Mouse (Mus musculus) forebrain, embryonic 10.5 days (tissue): ENCODE data around the gene Naglu. TPM values are rescaled to one million over a fixed set of nuclear protein-coding genes. Genes with fewer than 3 reads are reported as not detected.

ENCODE experiments used
- DNase-seq: peaks from one replicate; pipeline ENCODE4 v3.0.0-alpha.2; 2017; ENCODE audit warnings: low spot score; ENCODE audit errors: extremely low spot score
- H3K27ac ChIP-seq: fragments of 300-500 bp; sonication (generic); 2 replicates; pipeline ENCODE4 v1.5.1; 2016; ENCODE audit warnings: mild to moderate bottlenecking
- H3K27me3 ChIP-seq: fragments of 300-500 bp; sonication (generic); 2 replicates; pipeline ENCODE4 v1.6.1; 2016; ENCODE audit warnings: mild to moderate bottlenecking; ENCODE audit not compliant: poor library complexity, severe bottlenecking
- H3K36me3 ChIP-seq: fragments of 300-500 bp; sonication (generic); replicated peaks from 2 replicates; pipeline ENCODE4 v1.6.1; 2016; ENCODE audit warnings: mild to moderate bottlenecking, moderate library complexity
- H3K4me1 ChIP-seq: fragments of 300-500 bp; sonication (generic); 2 replicates; pipeline ENCODE4 v1.6.1; 2016
- H3K4me3 ChIP-seq: fragments of 300-500 bp; sonication (generic); 2 replicates; pipeline ENCODE4 v1.5.1; 2016; ENCODE audit warnings: mild to moderate bottlenecking, moderate library complexity
- H3K9me3 ChIP-seq: fragments of 300-500 bp; sonication (generic); 2 replicates; pipeline ENCODE4 v1.6.1; 2016; ENCODE audit warnings: mild to moderate bottlenecking, moderate library complexity
- WGBS: fragments of 180-500 bp; shearing (Covaris S2); methylation state at CpG from one replicate; pipeline ENCODE4 v1.1.7; 2016; 5-methylcytosine and 5-hydroxymethylcytosine counted together
- polyA plus RNA-seq: library from polyadenylated mRNA; unstranded; fragments of >200 nt; fragmentation: Nextera tagmentation; extraction: Ambion mirVana; gene quantifications from 2 replicates; pipeline ENCODE4 v1.2.1, GENCODE M21; 2016

Naglu gene
- polyA plus RNA-seq, 1 experiment from 2014 or later, result 8.2 TPM

DNA sequence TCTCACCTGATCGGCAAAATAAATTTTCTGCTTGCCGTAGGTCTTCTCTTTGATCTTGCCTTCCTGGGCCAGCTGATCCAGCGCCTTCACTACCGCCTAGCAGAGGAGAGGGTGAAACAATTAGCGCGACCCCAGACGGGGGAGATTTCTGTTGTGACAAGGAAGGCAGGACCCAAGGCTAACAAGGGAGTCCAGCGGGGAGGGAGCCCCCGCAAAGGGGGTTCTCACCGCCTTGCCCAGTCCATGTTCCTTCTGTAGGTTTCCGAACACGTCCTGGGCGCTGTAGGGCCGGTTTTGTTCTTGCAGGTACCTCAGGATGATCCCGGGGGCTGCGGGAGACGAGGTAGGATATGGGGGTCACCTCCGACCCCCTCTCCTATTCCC, 25.1 kb downstream of the Naglu start:
- no peaks in the 10 kb centered on the region for H3K27me3 ChIP-seq

DNA sequence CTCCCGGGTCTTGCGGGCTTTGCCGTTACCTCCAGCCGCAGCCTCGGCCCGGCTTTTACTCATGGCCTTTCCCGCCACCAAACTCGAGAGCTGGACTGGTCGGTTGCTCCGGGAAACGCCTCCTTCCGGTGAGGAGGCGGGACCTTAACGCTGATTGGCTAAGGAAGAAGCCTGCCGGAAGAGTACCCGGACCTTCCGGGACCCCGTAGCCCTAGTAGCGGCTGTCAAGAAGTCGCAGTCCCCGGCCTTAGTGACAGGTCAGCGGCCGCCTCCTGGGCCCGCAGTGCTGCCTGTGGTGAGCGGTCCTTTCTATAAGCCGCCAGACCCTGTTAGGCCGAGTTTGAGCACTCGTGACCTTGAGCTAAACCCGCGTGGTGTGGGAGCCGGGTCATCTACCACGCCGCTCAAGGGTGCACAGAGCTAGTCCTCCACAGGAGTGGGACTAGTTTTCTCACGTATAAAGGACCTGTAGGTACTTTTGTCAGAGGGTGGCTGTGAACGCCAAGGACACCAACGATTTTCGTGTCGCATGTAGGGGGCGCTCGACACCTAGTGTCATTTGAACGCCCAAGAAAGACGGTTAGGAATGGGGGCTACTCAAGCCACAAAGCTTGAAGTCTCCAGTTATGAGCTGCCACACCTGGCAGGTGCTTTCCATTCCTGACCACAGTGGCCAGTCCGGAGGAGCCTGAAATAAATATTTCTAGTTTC, 25.7 kb downstream of the Naglu start, which contains the start of gene Psmc3ip:
TSS of gene Psmc3ip (minus strand) at position 123 of the 711 bp plus-strand sequence.
- WGBS, result under 1% methylated on average over 43 of the region's 43 CpGs
- no peaks in the 10 kb centered on the region for H3K27me3 ChIP-seq
- H3K4me1 ChIP-seq, result peaks cover 31% of the 10 kb centered on the region
- peak; percentile 95 for DNase-seq
- H3K4me3 ChIP-seq, result peak within 1 kb of the TSS; percentile 78
- H3K36me3 ChIP-seq, result peaks cover 75% of the 10 kb centered on the region
- peak within 1 kb of the TSS; percentile 91 for H3K27ac ChIP-seq
- no peaks in the 10 kb centered on the region for H3K9me3 ChIP-seq

More for the DNA sequence above, 25.1 kb downstream of the Naglu start:
- peak overlapping the region; percentile 78 for H3K4me3 ChIP-seq
- peak overlapping the region; percentile 91 for H3K27ac ChIP-seq
- DNase-seq, result no peak
- H3K36me3 ChIP-seq, result peaks cover 75% of the 10 kb centered on the region
- H3K9me3 ChIP-seq, result no peaks in the 10 kb centered on the region
- under 1% methylated on average over 18 of the region's 18 CpGs for WGBS
- H3K4me1 ChIP-seq, result peaks cover 31% of the 10 kb centered on the region

DNA sequence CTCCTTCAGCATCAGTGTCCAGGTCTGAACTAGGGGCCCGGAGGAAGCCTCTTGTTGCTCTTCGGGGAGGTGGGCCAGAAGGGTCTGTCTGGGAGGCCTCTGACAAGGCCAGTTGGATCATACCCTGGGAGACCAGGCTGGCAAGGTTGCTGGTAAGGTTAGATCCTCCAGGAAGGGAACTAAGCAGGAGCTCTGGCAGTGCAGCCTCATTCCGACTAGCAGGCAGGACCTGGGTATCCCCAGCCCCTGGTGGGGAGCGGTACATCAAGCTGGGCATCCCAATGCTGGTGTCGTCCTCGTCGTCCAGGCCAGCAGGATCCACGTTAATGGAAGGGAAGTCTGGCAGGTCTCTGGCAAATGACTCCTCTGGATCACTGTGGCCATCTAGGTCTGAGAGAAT, 28.4 kb downstream of the Naglu start:
- no peak overlapping the region for H3K4me3 ChIP-seq
- H3K9me3 ChIP-seq, result no peaks in the 10 kb centered on the region
- peaks cover 71% of the 10 kb centered on the region for H3K36me3 ChIP-seq
- WGBS, result 89% methylated on average over 8 of the region's 8 CpGs
- H3K27me3 ChIP-seq, result no peaks in the 10 kb centered on the region
- no peak for DNase-seq
- peaks cover 24% of the 10 kb centered on the region for H3K4me1 ChIP-seq
- H3K27ac ChIP-seq, result no peak overlapping the region

DNA sequence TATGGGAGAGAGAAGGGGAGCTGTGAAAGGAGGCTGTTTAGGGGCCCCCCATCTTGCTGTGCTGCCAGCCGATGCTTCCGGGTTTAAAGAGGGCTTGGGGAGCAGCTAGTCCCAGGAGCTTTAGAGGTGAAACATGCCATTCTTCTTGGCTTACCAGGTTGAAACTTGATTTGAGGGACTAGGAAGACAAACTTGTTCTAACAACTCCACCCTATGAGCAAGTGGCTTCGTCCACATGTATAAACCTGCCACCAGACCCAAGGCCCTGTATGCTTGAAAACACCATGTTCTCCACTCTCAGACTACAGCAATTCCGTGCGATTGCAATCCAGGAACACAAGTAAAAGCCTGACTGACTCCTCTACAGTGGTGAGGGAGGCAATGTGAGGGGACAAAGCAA, 33.2 kb downstream of the Naglu start:
- H3K27ac ChIP-seq, result no peak overlapping the region
- WGBS, result 91% methylated on average over 5 of the region's 5 CpGs
- H3K9me3 ChIP-seq, result no peaks in the 10 kb centered on the region
- no peak for DNase-seq
- H3K36me3 ChIP-seq, result peaks cover 78% of the 10 kb centered on the region
- no peaks in the 10 kb centered on the region for H3K4me1 ChIP-seq
- no peak overlapping the region for H3K4me3 ChIP-seq
- no peaks in the 10 kb centered on the region for H3K27me3 ChIP-seq

DNA sequence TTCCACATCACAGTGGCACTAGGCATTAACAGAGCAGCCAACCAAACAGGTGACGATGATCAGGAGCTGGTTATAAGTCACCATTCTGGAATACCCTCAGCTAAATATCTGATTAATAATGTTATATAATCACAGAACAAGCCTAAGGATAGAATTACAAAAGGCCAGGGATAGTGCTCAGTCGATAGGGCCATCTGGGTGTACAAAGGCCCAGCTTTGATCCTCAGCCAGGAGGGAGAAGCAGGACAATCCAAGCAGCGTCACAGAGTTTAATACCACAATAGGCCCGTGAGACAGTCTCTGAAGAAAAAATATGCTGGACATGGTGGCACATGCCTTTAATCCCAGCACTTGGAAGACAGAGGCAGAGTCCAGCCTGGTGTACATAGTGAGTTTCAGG, 39.5 kb downstream of the Naglu start:
- Histone ChIP-seq H3K36me3 (peaks cover 40% of the 10 kb centered on the region), H3K4me3 (no peak overlapping the region), H3K27ac (no peak overlapping the region), H3K4me1 (no peaks in the 10 kb centered on the region), H3K27me3 (no peaks in the 10 kb centered on the region), H3K9me3 (no peaks in the 10 kb centered on the region)
- DNase-seq, result no peak
- 88% methylated on average over 4 of the region's 4 CpGs for WGBS

DNA sequence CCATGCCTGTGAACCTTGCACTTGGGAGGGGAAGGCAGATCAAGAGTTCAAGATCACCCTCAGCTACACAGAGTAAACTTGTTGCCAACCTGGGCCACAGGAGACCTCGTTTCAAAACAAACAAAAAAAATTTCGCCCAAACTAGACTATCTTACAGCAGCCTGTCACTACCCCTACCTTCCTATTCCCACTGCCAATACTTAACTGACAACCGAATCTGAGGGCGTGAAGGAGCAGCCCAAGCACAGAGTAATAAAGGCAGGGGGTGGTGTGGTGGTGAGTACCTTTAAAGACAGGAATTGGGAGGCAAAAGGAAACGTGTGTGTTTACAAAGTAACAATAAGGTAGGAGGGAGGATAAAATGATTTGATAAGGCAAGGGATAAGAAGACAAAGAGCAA, 40.9 kb downstream of the Naglu start:
- 71% methylated on average over 5 of the region's 5 CpGs for WGBS

DNA sequence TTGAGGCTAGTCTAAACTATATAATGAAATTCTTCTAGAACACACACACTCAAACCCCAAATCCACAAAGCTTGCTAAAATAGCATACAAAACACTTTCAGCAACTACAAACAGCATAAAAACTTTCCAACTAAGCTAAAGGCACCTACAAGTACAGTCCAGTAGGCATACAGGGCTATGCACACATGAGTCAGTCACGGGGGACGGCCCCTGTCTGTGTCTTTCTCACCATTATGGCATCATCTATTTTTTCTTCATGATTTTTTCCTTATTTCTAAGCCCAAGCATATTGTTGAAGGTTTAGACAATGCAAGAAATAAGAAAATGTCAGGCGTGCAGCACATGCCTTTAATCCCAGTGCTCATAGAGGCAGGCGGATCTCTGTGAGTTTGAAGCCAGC, 41.4 kb downstream of the Naglu start:
- Histone ChIP-seq H3K27ac (no peak overlapping the region), H3K36me3 (peaks cover 33% of the 10 kb centered on the region), H3K9me3 (no peaks in the 10 kb centered on the region), H3K4me1 (peaks cover 10% of the 10 kb centered on the region), H3K27me3 (no peaks in the 10 kb centered on the region), H3K4me3 (no peak overlapping the region)
- WGBS, result 97% methylated on average over 4 of the region's 4 CpGs
- no peak for DNase-seq

More for the DNA sequence above, 40.9 kb downstream of the Naglu start:
- Histone ChIP-seq H3K4me1 (peaks cover 5% of the 10 kb centered on the region), H3K4me3 (no peak overlapping the region), H3K36me3 (peaks cover 33% of the 10 kb centered on the region), H3K27ac (no peak overlapping the region), H3K27me3 (no peaks in the 10 kb centered on the region), H3K9me3 (no peaks in the 10 kb centered on the region)
- no peak for DNase-seq

DNA sequence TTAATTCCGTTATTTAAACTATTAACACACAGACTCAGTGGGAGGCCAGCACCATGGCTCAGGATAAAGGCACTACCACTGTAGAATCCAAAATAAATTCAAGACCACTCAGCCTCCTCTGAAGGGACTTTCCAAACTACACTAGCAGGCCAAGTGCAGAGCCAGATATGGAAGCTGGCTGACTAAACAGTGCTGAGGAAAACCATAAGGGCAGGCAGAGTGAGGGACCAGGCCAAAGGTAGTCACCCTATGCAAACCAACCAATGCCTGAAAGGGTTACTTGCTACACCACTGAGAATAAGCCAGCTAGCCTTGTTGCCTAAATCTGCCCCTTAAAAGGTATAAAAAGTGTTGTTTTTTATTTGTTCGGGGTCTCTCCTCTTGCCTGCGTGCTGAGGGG, 42.4 kb downstream of the Naglu start:
- Histone ChIP-seq H3K27ac (no peak overlapping the region), H3K4me3 (no peak overlapping the region), H3K4me1 (peaks cover 15% of the 10 kb centered on the region), H3K9me3 (no peaks in the 10 kb centered on the region), H3K27me3 (no peaks in the 10 kb centered on the region), H3K36me3 (peaks cover 41% of the 10 kb centered on the region)
- WGBS, result 94% methylated on average over 3 of the region's 3 CpGs
- no peak for DNase-seq

DNA sequence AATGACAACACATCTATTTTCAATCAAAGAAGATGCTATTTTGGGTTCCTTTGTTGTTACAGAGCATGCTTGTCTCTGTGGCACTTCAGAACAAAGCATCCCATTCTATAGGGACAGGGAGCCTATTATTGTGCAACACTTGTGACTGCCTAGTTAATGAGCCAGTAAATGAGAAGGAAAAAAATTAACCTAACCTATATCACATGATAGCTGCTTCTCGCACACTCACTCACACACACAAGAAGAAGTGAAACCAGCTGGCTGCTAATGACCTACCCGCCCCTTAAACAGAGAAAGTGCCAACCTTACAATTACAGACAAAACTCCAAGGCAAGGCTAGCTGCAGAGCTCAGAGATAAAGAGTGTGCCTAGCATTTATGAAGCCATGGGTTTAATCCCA, 45.8 kb downstream of the Naglu start:
- H3K4me3 ChIP-seq, result no peak overlapping the region
- peaks cover 42% of the 10 kb centered on the region for H3K4me1 ChIP-seq
- DNase-seq, result no peak
- WGBS, result 76% methylated on average over 2 of the region's 2 CpGs
- no peaks in the 10 kb centered on the region for H3K9me3 ChIP-seq
- H3K27ac ChIP-seq, result no peak overlapping the region
- H3K36me3 ChIP-seq, result peaks cover 40% of the 10 kb centered on the region
- H3K27me3 ChIP-seq, result no peaks in the 10 kb centered on the region

DNA sequence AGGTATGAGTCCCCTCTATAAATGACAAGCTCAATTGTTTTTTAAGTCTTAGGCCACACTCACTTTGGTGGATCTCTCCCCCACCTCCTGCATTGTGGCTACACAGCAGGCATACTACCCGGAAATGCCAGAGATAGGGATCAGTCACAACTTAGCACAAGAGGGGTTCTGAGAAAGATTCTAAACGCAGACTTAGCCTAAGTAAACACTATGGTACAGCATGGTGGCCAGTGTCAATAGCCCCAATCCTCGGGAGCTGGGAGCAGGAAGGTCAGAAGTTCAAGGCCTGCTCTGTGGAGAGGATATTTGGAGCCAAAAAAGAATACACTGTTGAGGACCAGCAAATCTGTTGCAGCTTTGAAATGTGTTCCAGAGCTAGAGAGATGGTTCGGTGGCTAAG, 48.3 kb downstream of the Naglu start:
- Histone ChIP-seq H3K4me1 (peaks cover 55% of the 10 kb centered on the region), H3K27me3 (no peaks in the 10 kb centered on the region), H3K9me3 (no peaks in the 10 kb centered on the region), H3K27ac (no peak overlapping the region), H3K4me3 (peak overlapping the region; percentile 98), H3K36me3 (peaks cover 49% of the 10 kb centered on the region)
- DNase-seq, result no peak
- WGBS, result 60% methylated on average over 4 of the region's 4 CpGs

DNA sequence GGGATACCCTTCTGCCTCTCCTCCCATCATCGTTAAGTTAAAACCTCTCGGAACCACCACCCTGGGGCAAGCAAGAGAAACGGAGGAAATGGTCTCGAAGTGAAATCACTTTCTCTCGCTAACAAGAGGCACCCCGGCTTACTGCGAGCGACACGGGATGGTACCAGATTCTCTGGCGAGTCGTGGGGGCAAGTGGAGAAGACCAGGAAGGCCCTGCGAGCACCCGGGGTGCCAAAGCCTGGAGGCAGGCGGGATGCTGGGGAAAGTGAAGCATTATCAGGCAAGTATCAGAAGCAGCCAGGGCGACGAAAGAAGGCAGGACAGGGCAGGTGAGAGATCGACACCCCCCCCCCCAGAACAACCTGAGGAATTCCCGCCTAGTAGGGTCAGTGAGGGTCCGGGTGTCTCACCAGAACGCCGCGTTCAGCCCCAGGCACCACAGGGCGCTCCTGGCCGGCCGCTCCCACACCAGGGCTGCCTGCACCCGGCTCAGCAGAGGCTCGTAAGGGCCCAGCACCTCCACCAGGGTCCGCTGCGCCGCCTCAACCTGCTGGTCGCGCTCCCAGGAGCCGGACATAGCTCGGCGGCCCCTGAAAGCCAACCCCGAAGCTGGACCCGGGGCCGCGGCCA, 49.4 kb downstream of the Naglu start:
- no peak for DNase-seq
- Histone ChIP-seq H3K36me3 (peaks cover 50% of the 10 kb centered on the region), H3K27me3 (no peaks in the 10 kb centered on the region), H3K27ac (peak overlapping the region; percentile 96), H3K9me3 (no peaks in the 10 kb centered on the region), H3K4me1 (peaks cover 55% of the 10 kb centered on the region), H3K4me3 (peak overlapping the region; percentile 98)
- WGBS, result under 1% methylated on average over 39 of the region's 39 CpGs

DNA sequence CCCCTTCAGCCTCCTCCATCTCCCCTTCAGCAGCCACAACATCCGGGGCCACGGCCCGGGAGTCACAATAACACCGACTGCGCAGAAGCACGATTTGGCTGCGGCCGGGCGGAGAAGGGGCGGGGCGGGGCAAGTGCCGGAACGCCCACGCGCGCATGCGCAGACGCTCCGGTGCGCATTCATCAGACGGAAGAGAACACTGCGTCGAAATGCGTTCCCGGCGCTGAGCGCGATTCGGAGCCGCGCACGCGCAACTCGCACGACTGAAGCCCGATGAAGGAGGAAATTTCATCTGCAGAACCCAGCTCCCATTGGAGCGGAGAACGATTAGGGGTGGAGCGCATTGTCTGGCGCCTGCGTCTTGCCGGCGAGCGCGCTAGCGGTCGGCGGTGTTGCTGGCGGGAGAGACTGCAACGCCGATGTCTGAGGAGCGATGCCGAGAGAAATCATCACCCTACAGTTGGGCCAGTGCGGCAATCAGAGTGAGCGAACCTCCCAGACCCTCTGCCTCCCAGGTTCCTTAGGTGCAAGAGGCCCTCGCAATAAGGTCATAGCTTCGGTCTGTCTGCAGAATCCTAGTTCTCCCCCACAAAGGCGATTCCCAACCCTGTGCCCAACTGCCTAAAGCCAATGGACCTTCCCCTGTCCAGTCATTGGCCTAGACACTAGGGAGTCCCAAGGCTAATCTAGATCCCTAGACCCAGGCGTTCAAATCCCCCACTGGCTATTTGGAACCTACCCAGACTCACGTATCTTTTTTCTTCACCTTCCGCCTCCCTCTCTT, 50.1 kb downstream of the Naglu start, which contains the start of the genes Retreg3 and Tubg1:
TSS of gene Retreg3 (minus strand) at position 133 of the 784 bp plus-strand sequence.
TSS of gene Tubg1 (plus strand) at position 178 of the 784 bp plus-strand sequence.
- Histone ChIP-seq H3K4me1 (peaks cover 55% of the 10 kb centered on the region), H3K4me3 (peak within 1 kb of the TSS; percentile 98), H3K9me3 (no peaks in the 10 kb centered on the region), H3K27me3 (no peaks in the 10 kb centered on the region), H3K36me3 (peaks cover 52% of the 10 kb centered on the region), H3K27ac (peak within 1 kb of the TSS; percentile 96)
- WGBS, result under 1% methylated on average over 61 of the region's 61 CpGs
- peak; percentile 99 for DNase-seq
